Mouse (Mus musculus): ENCODE results near the gene Slc16a5.
"Not testable (repeated sequence)": the region's sequence is repeated elsewhere in the genome, so short reads cannot be mapped to it uniquely, and the experiment has no call there.

DNA sequence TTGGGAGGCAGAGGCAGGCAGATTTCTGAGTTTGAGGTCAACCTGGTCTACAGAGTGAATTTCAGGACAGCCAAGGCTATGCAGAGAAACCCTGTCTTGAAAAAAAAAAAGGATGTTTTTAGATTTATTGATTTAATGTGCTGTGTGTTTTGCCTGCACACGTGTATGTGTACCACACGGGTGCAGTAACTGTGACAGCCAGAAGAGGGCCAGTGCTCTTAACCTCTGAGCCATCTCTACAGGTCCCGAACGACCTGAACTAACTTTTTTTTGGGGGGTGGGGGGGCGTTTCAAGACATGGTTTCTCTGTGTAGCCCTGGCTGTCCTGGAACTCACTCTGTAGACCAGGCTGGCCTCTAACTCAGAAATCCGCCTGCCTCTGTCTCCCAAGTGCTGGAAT, 7.5 kb upstream of the Slc16a5 start:
- not testable (repeated sequence) for TF ChIP-seq POLR2A (IDR thresholded peaks at IDR 0.05; ENCODE audit: borderline replicate concordance, control insufficient read depth, low read depth, low read length); CTCF (IDR thresholded peaks at IDR 0.05; ENCODE audit: control insufficient read depth, insufficient read depth, low read length)
